Mouse (Mus musculus) erythroblast, adult 5-6 weeks (primary cell): ENCODE data around the gene B3gnt6. TPM values are rescaled to one million over a fixed set of nuclear protein-coding genes. Genes with fewer than 3 reads are reported as not detected.

Experiments used
- ATAC-seq: replicated peaks from 2 replicates; pipeline ENCODE4 v1.8.0; 2016; ENCODE audit warnings: moderate number of reproducible peaks, mild to moderate bottlenecking, moderate TSS enrichment, inconsistent platforms; ENCODE audit not compliant: poor library complexity, low FRiP score, severe bottlenecking
- total RNA-seq, 2 experiments: library from RNA; stranded (forward) in 1 of 2; stranded (reverse) in 1 of 2; fragments of 150-400 nt in 1 of 2; fragments of 200-764, 138-1000 nt in 1 of 2; gene quantifications; 2 replicates each; pipeline versions ENCODE4 v1.2.3 to v1.2.4; 2015 to 2017; ENCODE audit warnings: low replicate concordance in 2 of 2

Gene B3gnt6
- total RNA-seq, 2 experiments from 2014 or later: not detected

DNA sequence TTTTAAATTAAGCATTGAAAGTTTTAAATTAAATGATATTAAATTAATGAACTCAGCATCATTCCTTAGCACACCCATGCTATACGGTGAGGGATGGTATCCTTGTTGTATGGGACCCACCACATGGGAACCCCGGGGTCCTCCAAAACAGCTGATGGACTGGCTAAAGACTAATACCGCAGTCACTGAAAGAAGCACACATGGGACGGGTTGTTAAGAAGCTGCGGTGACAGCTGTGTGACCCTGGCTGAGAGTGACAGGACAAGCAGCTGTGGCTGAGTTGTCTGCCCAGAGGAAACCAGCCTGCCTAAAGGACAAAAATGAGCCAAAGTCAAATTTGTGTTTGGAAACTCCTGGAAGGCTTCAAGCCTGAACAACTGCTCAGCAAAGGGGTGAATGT lies 45.4 kb downstream of the B3gnt6 start:
- ATAC-seq: no peak

DNA sequence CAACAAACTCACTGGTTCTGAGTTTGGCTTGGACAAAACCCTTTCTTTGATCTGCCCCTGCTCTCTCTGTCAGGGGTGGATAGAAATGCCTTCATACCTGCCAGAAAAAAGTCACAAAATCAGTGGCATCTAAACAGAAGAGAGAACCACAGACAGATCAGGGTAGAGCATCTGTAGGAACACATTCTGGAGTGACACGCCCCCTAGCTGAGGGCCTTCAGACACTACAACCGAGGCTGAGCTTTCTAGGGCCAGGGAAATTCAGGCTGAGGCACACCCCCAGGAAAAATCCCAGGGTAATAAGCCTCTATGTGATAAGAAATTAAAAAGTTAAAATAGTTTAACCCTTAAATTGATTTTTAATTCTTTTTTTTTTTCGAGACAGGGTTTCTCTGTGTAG lies 45.9 kb downstream of the B3gnt6 start:
- ATAC-seq: no peak

DNA sequence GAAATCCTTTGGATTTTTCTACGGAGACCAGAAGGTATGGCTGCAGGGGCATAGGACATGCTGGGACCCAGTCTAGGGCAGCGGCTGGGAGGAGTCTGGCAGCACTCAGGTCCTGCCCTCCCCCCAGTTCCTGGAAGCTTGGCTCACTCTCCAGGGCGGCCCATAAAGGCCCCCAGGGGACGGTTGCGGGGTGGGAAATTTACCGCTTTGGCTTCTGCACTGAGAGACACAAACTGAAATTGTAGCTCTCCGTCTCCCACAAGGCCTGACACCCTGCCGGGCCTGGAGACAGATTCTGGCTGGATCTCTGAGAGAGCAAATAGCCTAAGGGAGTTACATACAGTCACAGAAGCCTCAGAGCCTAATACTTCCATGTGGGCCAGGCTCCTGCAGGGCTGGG lies 46.9 kb downstream of the B3gnt6 start:
- ATAC-seq: no peak

DNA sequence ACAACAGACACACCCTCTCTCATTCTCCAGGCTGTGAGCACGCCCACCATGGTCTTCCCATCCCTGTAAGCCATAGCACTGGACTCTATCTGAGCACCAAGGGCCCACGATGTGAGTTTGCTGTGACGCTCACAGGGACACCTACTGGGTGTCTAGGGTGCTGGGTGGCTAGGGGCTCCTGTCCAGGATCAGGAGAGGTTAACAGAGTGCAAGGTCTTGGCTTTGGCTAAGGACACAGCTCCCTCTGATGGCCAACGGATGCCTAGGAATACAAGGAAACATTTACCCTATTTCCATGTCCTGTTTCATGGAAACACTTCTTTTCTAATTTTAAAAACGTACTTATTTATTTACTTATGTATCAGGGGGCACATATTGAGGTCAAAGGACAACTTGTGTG lies 48.8 kb downstream of the B3gnt6 start:
- ATAC-seq: no peak

DNA sequence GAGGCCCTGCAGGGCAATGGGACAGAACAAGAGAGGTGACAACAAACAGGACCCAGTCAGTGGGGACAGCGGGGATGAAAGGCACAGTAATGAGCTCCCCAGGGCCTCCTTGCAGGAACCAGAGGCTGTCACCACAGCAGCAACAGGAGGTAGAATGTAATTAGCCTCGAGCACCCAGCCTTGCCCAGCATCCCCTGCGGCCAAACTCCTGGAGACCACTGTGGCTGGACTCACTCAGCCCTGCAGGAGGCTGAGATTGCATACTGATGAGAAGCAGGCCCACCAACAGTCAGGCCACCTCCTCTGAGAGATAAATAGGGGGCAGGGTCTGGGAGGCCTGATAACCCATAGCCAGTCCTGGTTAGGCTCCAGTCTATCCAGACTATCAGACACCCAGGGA lies 49.5 kb downstream of the B3gnt6 start:
- no peak for ATAC-seq

DNA sequence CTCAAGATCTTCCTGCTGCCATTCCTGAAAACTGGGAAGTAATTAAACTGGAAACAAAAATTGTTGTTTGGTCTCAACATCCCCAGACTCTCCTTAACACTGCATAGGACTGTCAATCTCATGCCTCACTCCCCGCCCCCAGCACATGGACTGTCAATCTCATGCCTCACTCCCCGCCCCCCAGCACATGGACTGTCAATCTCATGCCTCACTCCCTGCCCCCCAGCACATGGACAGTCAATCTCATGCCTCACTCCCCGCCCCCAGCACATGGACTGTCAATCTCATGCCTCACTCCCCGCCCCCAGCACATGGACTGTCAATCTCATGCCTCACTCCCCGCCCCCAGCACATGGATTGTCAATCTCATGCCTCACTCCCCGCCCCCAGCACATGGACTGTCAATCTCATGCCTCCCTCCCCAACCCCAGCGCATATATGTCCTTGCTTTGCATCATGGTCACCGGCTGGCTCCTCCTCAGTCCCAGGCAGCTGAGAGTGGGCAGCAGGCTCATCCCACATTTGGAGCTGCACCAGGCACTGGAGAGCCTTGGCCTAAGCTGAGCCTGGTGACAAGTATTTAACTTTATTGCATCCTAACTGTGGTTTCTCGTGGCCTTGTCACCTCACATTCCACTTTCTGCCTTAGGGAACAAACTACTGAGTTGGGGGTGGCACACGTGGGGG lies 50.4 kb downstream of the B3gnt6 start:
- no peak for ATAC-seq

DNA sequence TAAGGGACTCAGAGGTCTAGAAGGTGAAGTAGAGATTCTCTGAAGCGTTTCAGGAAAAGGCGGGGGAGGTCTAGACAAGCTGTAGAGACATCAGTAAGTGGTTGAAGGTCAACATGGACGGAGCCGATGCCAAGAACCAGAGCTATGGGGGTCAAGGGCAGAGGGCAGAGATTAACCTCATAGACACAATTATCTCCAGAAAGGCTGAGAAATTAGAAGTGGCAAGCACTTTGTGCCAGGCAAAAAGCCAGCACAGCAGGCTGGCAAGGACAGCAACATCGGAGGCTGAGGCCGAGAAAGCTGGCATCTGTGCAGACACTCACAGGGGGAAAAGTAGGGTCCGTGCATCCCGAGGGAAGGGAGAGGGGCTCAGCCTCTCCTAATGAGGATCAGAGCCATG lies 51.5 kb downstream of the B3gnt6 start:
- ATAC-seq: no peak

DNA sequence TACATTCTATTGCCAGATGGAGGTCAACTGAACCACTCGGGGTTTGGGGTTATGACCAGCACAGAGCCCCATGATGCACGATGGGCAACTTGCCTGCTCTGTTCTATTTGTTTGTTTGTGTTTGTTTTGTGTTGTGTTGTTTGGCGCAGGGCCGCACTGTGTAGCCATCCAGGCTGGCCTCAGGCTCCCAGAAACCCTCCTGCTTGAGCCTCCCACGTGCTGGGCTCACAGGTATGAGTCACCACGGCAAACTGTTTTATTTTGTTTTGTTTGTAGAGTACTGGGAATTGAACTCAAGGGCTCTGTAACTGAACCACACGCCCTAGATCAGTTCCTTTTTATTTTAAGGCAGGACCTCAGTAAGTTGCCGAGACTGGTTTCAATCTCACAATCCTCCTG lies 52.8 kb downstream of the B3gnt6 start:
- no peak for ATAC-seq

DNA sequence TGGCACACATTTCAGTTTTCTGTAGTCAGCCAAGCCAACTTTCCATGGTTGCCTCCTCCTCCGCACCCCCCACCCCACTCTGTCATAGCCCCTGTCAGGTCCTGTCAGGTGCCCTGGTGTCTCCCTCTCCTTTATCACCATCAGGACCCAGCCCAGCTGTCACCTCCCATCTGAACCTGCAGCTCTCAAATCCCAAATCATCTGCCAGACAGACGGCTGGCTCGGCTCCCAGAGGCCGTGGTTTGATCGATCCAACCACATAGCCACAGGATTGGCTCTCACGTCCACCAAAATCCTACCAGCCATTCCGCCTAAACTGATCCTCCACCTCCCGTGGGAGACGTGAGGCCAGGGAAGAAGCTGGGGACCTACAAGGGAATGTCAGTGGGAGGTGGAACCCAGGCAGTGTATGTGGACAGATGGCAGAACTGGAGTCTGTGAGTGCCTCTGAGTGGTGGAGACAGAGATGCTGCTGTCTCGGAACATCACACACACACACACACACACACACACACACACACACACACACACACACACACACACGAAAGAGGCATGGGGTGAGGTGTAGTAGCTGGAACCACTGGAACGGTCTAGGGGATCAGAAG lies 53.3 kb downstream of the B3gnt6 start:
- ATAC-seq: no peak

DNA sequence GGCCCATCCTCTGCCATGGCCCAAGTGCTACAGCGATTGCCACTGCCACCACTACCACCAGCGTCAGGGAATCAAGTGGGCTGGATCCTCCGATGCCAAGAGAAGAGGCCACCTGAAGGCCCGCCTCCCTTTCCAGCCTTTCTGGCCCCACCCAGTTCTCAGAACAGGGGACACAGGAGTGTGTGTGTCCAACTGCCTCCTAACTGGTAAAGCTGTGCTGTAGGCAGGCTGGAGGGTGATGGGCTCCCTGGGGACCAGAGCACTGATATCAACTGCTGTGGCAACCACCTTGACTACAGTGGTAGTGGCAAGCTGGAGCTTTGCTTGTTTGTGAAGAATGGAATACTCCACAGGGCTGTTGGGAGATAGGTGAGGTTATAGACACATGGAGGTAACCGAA lies 53.9 kb downstream of the B3gnt6 start, which contains the start of gene Omp:
Omp (minus strand) TSS at position 101 of the 400 bp plus-strand sequence.
- ATAC-seq: no peak

DNA sequence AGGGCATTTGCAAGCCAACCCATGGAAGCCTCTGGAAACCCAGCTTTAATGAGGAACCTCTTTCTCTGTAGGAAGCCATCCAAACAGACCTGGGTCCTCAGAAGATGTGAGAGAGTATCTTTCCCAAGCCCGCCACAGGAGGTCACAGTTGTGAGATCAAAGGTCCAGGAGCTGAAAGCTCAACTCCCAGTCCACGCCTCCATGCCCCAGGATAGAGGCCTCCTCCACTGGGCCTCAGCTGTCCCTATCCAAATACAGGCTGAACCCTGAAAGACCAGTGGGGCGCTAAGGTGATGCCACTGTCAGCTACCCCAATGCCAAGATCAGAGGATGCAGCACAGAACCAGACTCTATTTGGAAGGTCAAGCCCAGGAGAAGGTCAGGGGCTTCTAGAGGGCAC lies 56.6 kb downstream of the B3gnt6 start:
- no peak for ATAC-seq

Other genes with a start within 250 kb of the B3gnt6 start
- 4.4 and 12.7 TPM in 2 replicates for gene Myo7a, start 80.0 kb downstream of the B3gnt6 start, total RNA-seq (2015; ENCODE audit: low replicate concordance)
- gene Myo7a, start 80.0 kb downstream of the B3gnt6 start, total RNA-seq (2017; ENCODE audit: low replicate concordance): 2.8 and 7.0 TPM in 2 replicates
- gene Omp, start 54.0 kb downstream of the B3gnt6 start, total RNA-seq (2015; ENCODE audit: low replicate concordance): 4.8 and 5.0 TPM in 2 replicates
- gene Omp, start 54.0 kb downstream of the B3gnt6 start, total RNA-seq (2017; ENCODE audit: low replicate concordance): 11.2 and 20.9 TPM in 2 replicates
- gene Capn5, start 21.2 kb downstream of the B3gnt6 start, total RNA-seq (2015; ENCODE audit: low replicate concordance): 18.0 and 21.7 TPM in 2 replicates
- 20.1 and 31.3 TPM in 2 replicates for gene Capn5, start 21.2 kb downstream of the B3gnt6 start, total RNA-seq (2017; ENCODE audit: low replicate concordance)
- gene Acer3, start 121.7 kb upstream of the B3gnt6 start, total RNA-seq (2015; ENCODE audit: low replicate concordance): 18.4 and 22.2 TPM in 2 replicates
- 17.0 and 27.6 TPM in 2 replicates for gene Acer3, start 121.7 kb upstream of the B3gnt6 start, total RNA-seq (2017; ENCODE audit: low replicate concordance)
- gene Tsku, start 161.8 kb upstream of the B3gnt6 start, total RNA-seq (2015; ENCODE audit: low replicate concordance): not detected in 2 replicates
- gene Tsku, start 161.8 kb upstream of the B3gnt6 start, total RNA-seq (2017; ENCODE audit: low replicate concordance): 1.1 TPM in 1 of 2 replicates, not detected in the other
- not detected in 2 replicates for gene Gucy2d, start 240.9 kb upstream of the B3gnt6 start, total RNA-seq (2015; ENCODE audit: low replicate concordance)
- not detected in 2 replicates for gene Gucy2d, start 240.9 kb upstream of the B3gnt6 start, total RNA-seq (2017; ENCODE audit: low replicate concordance)